Mouse (Mus musculus): ENCODE results near the gene Zmiz1.

The Zmiz1 gene

DNA sequence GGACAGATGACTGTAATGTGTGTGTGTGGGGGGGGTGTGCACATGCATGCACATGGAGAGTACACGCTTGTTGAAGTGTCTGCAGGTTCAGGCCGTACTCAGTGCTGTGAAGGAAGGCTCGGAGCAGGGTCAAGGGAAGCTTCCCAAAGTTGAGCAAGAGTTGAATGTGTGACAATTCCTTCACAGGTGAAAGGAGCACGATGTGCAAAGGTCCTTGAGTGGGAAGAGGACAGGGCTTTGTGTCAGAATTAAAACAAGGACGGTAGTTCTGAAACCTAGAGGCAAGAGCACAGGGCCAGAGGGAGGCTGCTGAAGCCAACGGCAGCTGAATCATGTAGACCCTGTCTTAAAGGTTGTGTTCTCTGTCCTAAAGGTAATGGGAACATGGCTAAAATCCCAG lies 123.6 kb downstream of the Zmiz1 start:
- no peak for ATAC-seq (ENCODE audit: insufficient number of reproducible peaks, low FRiP score, low TSS enrichment)

DNA sequence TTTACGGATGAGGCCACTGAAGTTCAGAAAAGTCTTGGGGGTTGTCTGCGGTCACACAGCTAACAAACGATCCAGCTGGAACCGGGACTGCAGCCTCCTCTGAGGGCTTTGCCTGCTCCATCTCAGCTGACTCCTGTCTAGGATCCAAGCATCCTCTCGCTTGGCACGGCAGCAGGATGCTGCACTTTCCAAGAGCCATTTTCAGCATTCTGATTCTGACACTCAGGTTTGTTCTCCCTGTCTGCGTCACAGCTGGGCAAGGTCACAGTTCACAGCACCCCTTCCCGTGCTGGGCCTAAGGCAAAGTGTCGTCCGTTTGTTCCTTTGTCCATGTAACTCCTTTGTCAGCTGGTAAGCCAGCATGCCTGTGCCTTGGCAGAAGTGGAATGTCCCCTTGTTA lies 124.9 kb downstream of the Zmiz1 start:
- ATAC-seq (ENCODE audit: insufficient number of reproducible peaks, low FRiP score, low TSS enrichment), result no peak

DNA sequence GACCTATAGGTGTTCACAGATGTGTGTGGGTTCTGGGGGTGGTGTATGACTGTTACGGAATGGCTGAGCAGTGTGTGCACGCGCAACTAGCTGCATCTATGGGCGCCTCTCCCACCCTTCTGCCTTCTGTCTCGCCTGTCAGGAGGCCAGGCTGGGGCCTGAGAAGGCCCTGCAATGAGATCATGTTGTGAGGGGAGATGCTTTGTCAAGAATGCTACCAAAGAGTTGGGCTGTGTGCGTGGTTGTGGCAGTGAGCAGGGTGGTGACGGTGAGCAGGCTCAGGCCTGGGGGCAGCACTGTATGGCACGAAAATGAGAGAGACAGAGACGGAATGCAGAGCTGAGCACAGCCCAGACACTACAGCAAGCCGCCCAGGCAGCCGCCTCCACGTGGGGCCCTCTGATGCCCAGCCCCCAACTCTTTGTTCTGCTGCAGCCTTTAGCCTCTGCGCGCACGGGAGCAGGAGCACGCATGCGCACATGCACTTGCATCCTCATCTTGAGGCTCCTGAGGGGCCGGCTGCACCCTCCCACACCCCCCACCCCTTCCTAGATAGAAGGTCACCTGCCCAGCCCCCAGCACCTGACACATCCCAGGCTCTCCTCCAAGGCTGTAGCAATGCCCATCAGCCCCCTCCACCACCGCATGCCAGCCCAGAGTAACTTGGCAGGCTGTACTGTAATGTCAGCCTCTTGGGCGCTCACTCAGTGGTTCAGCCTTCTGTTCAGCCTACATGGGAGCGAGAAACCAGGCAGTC lies 126.7 kb downstream of the Zmiz1 start:
- peak; percentile 42 for ATAC-seq (ENCODE audit: insufficient number of reproducible peaks, low FRiP score, low TSS enrichment)

DNA sequence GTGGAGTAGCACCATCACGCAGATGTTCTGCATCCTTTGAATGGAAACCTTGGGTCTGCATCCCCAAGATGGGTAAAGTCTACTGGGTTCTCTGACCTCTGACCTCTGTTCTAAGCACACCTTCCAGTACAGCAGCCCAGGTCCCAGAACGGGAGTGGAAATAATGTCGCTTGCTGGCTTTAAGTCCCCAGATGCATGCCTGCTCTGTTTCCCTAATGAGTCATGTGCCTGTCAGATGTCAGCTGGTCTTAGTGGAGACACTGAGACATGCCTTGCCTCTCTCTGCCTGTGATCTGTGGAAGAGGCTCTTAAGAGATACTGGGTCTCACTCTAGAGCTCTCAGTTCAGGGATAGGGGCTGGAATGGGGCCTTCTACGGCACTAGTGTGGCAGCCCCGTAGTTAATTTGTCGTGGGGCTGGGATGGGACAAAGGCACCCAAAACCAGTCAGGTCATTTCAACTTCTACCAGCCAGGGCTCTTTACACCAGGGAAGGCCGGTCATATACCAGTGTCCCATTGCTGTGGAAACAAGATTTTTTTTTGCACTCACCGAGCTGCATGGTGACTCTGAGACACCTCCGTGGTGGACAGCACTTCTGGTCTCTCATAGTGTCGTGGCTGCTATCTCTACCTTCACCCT lies 128.0 kb downstream of the Zmiz1 start:
- ATAC-seq (ENCODE audit: insufficient number of reproducible peaks, low FRiP score, low TSS enrichment), result no peak

GRCm38 (mm10) chr14:25587487-25588001 lies 128.6 kb downstream of the Zmiz1 start:
- no peak for ATAC-seq (ENCODE audit: insufficient number of reproducible peaks, low FRiP score, low TSS enrichment)

GRCm38 (mm10) chr14:25588156-25588555 lies 129.2 kb downstream of the Zmiz1 start:
- ATAC-seq (ENCODE audit: insufficient number of reproducible peaks, low FRiP score, low TSS enrichment), result no peak

DNA sequence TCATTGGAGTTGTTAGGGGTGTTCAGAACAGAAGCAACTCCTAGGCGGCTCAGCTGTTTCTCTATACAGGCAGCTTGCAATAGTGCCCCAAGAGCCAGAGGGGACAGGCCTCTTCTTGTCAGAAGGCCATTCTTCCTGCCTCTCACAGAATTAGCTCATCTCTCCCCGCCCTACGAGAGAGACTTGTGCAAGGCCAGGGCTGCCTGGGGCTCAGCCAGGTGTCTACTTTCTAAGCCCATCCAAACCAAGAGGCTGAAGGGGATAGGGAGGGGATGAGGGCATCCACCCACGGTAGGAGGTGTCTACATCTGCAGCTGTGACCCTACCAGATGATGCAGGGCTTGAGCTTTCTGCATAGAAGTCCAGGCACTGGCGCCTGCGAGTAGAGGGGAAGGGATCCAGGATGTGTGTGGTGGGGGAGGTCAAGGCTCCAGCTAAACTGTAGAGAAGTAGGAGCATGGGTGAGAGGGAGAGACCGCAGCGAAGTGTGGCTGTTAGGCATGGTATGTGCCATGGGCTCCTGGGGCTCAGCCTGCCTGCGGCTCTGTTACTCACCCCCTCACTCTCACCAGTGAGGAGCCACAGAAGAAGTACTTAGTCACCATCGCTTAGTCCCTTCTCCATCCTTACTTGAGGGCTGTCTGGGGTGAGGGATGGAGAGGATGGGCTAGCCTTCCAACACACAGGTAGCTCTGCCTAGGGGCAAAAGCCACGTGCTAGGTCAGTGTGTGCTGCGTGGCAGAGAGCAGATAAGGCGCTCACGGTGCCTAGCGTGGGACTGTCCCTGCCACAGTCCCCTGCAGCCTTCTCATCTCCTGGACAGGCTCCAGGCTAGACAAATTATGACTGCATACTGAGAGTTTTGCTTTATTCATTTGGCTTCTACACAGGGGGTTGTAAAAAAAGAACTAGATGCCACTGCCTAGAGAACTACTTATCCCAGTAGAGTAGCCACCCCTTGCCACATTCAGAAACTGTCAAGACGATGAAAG lies 130.3 kb downstream of the Zmiz1 start:
- ATAC-seq (ENCODE audit: insufficient number of reproducible peaks, low FRiP score, low TSS enrichment), result peak; percentile 46

DNA sequence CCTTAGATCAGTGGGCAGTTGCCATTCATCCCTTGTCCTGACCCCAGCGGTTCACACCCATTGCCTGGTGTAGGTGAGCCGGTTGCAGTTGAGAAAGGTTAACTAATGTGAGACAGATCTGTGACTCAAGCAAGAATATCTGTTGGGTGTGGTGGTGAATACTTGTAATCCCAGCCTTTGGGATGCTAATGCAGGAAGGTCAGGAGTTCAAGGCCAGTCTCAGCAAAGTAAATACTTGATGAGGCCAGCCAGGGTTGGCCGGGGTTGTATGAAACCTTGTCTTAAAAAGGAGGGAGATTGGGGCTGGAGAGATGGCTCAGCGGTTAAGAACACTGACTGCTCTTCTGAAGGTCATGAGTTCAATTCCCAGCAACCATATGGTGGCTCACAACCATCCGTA lies 132.0 kb downstream of the Zmiz1 start:
- ATAC-seq (ENCODE audit: insufficient number of reproducible peaks, low FRiP score, low TSS enrichment), result no peak

GRCm38 (mm10) chr14:25591426-25591825 lies 132.4 kb downstream of the Zmiz1 start:
- no peak for ATAC-seq (ENCODE audit: insufficient number of reproducible peaks, low FRiP score, low TSS enrichment)

DNA sequence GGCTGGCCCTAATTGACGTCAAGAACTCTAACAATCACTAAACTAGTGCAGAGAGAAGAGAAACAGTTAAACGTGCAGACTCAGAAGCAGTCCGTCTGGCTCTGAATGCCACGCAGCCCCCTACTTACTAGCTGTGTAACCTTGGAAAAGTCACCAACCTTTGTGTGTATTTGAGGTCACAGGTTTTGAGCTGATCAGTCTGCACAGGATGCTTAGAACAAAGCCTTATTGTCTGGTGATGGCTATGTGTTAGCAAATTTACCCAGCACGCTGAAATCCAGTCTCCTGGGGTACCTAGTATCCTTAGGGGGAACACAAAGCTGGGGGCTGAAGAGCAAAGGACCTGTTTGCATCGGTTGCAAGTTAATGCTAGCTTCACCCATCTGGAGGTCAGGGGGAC lies 133.5 kb downstream of the Zmiz1 start:
- ATAC-seq (ENCODE audit: insufficient number of reproducible peaks, low FRiP score, low TSS enrichment), result no peak

- no peak for ATAC-seq (ENCODE audit: insufficient number of reproducible peaks, low FRiP score, low TSS enrichment)
Observed at GRCm38 (mm10) chr14:25593876-25594275, 134.9 kb downstream of the Zmiz1 start.

DNA sequence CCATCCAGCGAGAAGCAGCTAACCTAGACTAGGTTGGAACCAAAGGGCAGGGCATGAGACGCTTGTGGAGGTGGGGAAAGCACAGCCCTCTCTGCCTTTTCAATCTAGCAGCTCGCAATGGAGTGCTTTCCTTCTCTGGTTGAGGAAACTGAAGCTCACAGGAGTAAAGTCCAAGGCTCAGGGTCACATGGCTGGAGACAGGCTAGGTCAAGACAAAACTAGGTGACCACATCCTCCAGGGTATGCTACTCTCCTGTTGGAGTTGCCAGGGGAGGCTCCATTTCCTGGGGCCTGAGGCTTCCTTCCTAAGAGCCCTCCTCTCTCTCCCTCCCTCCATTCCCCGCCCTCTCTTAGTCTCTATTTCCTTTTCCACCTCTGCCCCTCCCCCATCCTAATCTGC lies 135.6 kb downstream of the Zmiz1 start:
- no peak for ATAC-seq (ENCODE audit: insufficient number of reproducible peaks, low FRiP score, low TSS enrichment)

GRCm38 (mm10) chr14:25598960-25599359 lies 140.0 kb downstream of the Zmiz1 start:
- no peak for ATAC-seq (ENCODE audit: insufficient number of reproducible peaks, low FRiP score, low TSS enrichment)

DNA sequence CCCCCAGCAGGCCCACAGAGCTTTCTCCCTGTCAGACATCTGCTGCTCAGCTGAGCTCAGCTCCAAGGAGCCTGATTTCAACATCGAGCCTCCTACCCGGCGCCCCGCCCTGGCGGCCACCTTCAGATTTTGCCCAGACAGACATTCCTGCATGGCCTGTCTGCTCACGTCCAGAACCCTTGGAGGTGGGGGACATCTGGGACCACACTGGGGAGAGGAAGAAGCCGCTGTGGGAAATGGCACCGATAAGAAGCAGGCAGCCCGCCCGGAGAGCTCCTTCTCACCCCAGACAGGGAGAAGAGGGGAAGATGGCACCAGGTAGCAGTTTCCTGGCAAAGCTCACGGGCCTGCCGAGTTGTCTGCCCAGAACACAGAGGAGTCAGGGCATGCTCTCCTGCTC lies 140.9 kb downstream of the Zmiz1 start:
- ATAC-seq (ENCODE audit: insufficient number of reproducible peaks, low FRiP score, low TSS enrichment), result peak; percentile 46; the same call in 1 of the 2 replicates

DNA sequence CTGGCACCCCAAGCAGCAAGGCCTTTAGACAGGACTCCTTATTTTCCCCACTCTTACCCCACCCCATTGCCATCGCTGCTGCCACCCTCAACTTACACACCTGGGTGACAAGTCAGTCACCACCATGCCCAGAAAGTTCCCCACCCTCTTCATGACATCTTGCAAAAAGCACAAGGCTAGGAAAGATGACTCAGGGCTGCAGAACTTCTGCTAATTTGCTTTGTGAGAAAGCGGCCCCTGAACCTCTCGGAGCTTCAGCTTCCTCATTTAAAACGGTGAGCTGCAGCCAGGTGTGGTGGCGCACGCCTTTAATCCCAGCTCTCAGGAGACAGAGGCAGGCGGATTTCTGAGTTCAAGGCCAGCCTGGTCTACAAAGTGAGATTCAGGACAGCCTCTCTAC lies 141.4 kb downstream of the Zmiz1 start:
- ATAC-seq (ENCODE audit: insufficient number of reproducible peaks, low FRiP score, low TSS enrichment), result no peak

GRCm38 (mm10) chr14:25600951-25601350 lies 142.0 kb downstream of the Zmiz1 start:
- no peak for ATAC-seq (ENCODE audit: insufficient number of reproducible peaks, low FRiP score, low TSS enrichment)

- ATAC-seq (ENCODE audit: insufficient number of reproducible peaks, low FRiP score, low TSS enrichment), result no peak
Observed at GRCm38 (mm10) chr14:25602018-25602417, 143.0 kb downstream of the Zmiz1 start.

DNA sequence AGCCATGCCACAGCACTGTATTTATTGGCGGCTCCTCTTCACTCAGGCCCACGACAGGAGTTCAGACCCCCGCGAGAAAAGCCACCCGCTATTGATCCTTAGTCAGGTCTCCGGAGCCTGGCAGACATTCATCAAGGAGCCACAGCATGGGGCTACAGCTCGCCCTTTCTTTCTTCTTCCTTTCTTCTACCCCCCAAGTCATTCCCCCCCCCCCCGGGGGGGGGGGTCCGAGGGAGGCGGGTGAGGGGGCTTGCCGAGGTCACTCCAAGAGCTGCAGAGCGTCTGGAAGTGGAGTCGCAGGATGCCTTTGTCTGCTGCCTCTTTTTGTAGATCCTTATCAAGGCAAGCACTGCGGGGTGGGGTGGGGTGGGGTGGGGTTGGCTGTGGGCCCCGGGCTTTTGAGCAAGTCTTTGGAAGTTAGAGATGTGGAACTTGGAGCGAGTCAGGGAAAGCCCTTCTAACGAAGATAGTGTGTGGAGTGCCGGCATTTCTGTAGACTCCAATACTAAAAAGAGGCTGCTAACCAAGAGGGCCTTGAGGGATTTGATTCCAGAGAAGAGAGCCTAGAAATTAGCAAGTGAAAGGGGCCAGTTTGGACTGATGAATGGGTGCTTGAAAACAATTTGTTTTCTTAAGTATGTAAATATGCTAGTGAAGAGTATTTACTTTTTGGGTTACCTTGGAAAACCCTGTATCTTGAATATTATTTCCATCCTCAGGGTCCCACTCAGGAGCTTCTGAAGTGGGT lies 145.6 kb downstream of the Zmiz1 start:
- no peak for ATAC-seq (ENCODE audit: insufficient number of reproducible peaks, low FRiP score, low TSS enrichment)

- ATAC-seq (ENCODE audit: insufficient number of reproducible peaks, low FRiP score, low TSS enrichment), result no peak
Observed at GRCm38 (mm10) chr14:25606372-25607140, 147.6 kb downstream of the Zmiz1 start.

Measured in cerebellum, adult (tissue).